Mouse (Mus musculus) layer of hippocampus, postnatal 36 days (tissue): ENCODE data around the gene Sh3kbp1. TPM values are rescaled to one million over a fixed set of nuclear protein-coding genes. Genes with fewer than 3 reads are reported as not detected.

Source experiments
- DNase-seq, 2 experiments: peaks; one replicate each; pipeline ENCODE4 v3.0.0; 2022
- total RNA-seq, 2 experiments: library from RNA; stranded (reverse); gene quantifications; 2 replicates each; pipeline ENCODE4 v1.2.3; 2021

The Sh3kbp1 gene
- total RNA-seq, 2 experiments from 2014 or later, result 37.1 to 39.1 TPM

- no peak for DNase-seq
These were observed 212.7 kb downstream of the Sh3kbp1 start for GRCm38 (mm10) chrX:159839786-159840185.

- no peak for DNase-seq
These were observed 213.2 kb downstream of the Sh3kbp1 start for GRCm38 (mm10) chrX:159840225-159840624.

GRCm38 (mm10) chrX:159850722-159851121 is 223.7 kb downstream of the Sh3kbp1 start:
- DNase-seq, result no peak

- no peak for DNase-seq
These were observed 229.8 kb downstream of the Sh3kbp1 start for GRCm38 (mm10) chrX:159856866-159857265.

- DNase-seq, result no peak
These were observed 231.1 kb downstream of the Sh3kbp1 start for GRCm38 (mm10) chrX:159858126-159858525.

- no peak for DNase-seq
These were observed 233.9 kb downstream of the Sh3kbp1 start for GRCm38 (mm10) chrX:159860841-159861530.

- no peak for DNase-seq
These were observed 240.6 kb downstream of the Sh3kbp1 start for GRCm38 (mm10) chrX:159867660-159868059.

GRCm38 (mm10) chrX:159872521-159872920 is 245.4 kb downstream of the Sh3kbp1 start:
- no peak for DNase-seq

- no peak for DNase-seq
These were observed 250.7 kb downstream of the Sh3kbp1 start for GRCm38 (mm10) chrX:159877770-159878169.

- no peak for DNase-seq
These were observed 252.4 kb downstream of the Sh3kbp1 start for GRCm38 (mm10) chrX:159879455-159879854.

GRCm38 (mm10) chrX:159881576-159881975 is 254.5 kb downstream of the Sh3kbp1 start:
- no peak for DNase-seq

- no peak for DNase-seq
These were observed 269.5 kb downstream of the Sh3kbp1 start for GRCm38 (mm10) chrX:159896536-159896935.

GRCm38 (mm10) chrX:159898110-159898509 is 271.0 kb downstream of the Sh3kbp1 start:
- no peak for DNase-seq

- DNase-seq, result no peak
These were observed 272.0 kb downstream of the Sh3kbp1 start for GRCm38 (mm10) chrX:159899121-159899520.

- no peak for DNase-seq
These were observed 276.3 kb downstream of the Sh3kbp1 start for GRCm38 (mm10) chrX:159903421-159903820.

GRCm38 (mm10) chrX:159907703-159908102 is 280.6 kb downstream of the Sh3kbp1 start:
- DNase-seq, result no peak

GRCm38 (mm10) chrX:159909446-159910277 is 282.6 kb downstream of the Sh3kbp1 start:
- no peak for DNase-seq

- no peak for DNase-seq
These were observed 283.5 kb downstream of the Sh3kbp1 start for GRCm38 (mm10) chrX:159910600-159910999.

- DNase-seq, result no peak
These were observed 284.5 kb downstream of the Sh3kbp1 start for GRCm38 (mm10) chrX:159911613-159912012.

- no peak for DNase-seq
These were observed 285.0 kb downstream of the Sh3kbp1 start for GRCm38 (mm10) chrX:159912061-159912460.

- DNase-seq, result no peak
These were observed 286.4 kb downstream of the Sh3kbp1 start for GRCm38 (mm10) chrX:159913489-159913888.

- no peak for DNase-seq
These were observed 288.1 kb downstream of the Sh3kbp1 start for GRCm38 (mm10) chrX:159915125-159915524.

- no peak for DNase-seq
These were observed 297.7 kb downstream of the Sh3kbp1 start for GRCm38 (mm10) chrX:159924759-159925158.

- DNase-seq, result no peak
These were observed 301.1 kb downstream of the Sh3kbp1 start for GRCm38 (mm10) chrX:159928165-159928564.
